Mouse (Mus musculus): ENCODE measurements at regions not wholly inside any gene's neighbourhood (a gene's known extent, or its start where the extent isn't known, plus 50 kb on each side); places are given as distances from the start of the nearest gene placed in this dataset.

GRCm38 (mm10) chr8:67143479-67143878, 283.5 kb downstream of the Naf1 start:
- H3K27ac ChIP-seq (replicated peaks; ENCODE audit: low read depth, low read length): no peak overlapping the region
- no peaks in the 10 kb centered on the region for H3K4me1 ChIP-seq (ENCODE audit: control insufficient read depth, insufficient read depth, low read length)
- ATAC-seq (replicated peaks; ENCODE audit: insufficient number of reproducible peaks, low FRiP score, low TSS enrichment, low read depth) (no peak), DNase-seq (ENCODE audit: low spot score) (peak; percentile 18)
- WGBS: 53% methylated on average over 4 of the region's 4 CpGs
- no peaks in the 10 kb centered on the region for H3K36me3 ChIP-seq (replicated peaks; ENCODE audit: control insufficient read depth, insufficient read depth, low read depth, low read length)
- H3K4me3 ChIP-seq (ENCODE audit: low read depth, low read length): no peak overlapping the region
- H3K9me3 ChIP-seq (replicated peaks; ENCODE audit: control insufficient read depth, low read length): no peaks in the 10 kb centered on the region
- no peak overlapping the region for H3K9ac ChIP-seq (replicated peaks; ENCODE audit: low read length)
- H3K27me3 ChIP-seq (ENCODE audit: control insufficient read depth, insufficient read depth, low read length): no peaks in the 10 kb centered on the region
- no peak overlapping the region for H3K4me2 ChIP-seq (ENCODE audit: low read depth, low read length)

GRCm38 (mm10) chr8:67181741-67182140, 321.7 kb downstream of the Naf1 start:
- DNase-seq (ENCODE audit: low spot score): no peak
- no peak for ATAC-seq (replicated peaks; ENCODE audit: insufficient number of reproducible peaks, low FRiP score, low TSS enrichment, low read depth)
- H3K9ac ChIP-seq (replicated peaks; ENCODE audit: low read length): no peak overlapping the region
- H3K4me1 ChIP-seq (ENCODE audit: control insufficient read depth, insufficient read depth, low read length): no peaks in the 10 kb centered on the region
- no peak overlapping the region for H3K4me3 ChIP-seq (ENCODE audit: low read depth, low read length)
- no peak overlapping the region for H3K4me2 ChIP-seq (ENCODE audit: low read depth, low read length)
- H3K27me3 ChIP-seq (ENCODE audit: control insufficient read depth, insufficient read depth, low read length): no peaks in the 10 kb centered on the region
- no peaks in the 10 kb centered on the region for H3K9me3 ChIP-seq (replicated peaks; ENCODE audit: control insufficient read depth, low read length)
- no peaks in the 10 kb centered on the region for H3K36me3 ChIP-seq (replicated peaks; ENCODE audit: control insufficient read depth, insufficient read depth, low read depth, low read length)
- no peak overlapping the region for H3K27ac ChIP-seq (replicated peaks; ENCODE audit: low read depth, low read length)
- WGBS: 87% methylated on average over 5 of the region's 5 CpGs

- Histone ChIP-seq H3K27me3 (ENCODE audit: control insufficient read depth, insufficient read depth, low read length) (no peaks in the 10 kb centered on the region), H3K4me1 (ENCODE audit: control insufficient read depth, insufficient read depth, low read length) (no peaks in the 10 kb centered on the region), H3K9ac (replicated peaks; ENCODE audit: low read length) (no peak overlapping the region), H3K4me2 (ENCODE audit: low read depth, low read length) (no peak overlapping the region), H3K36me3 (replicated peaks; ENCODE audit: control insufficient read depth, insufficient read depth, low read depth, low read length) (no peaks in the 10 kb centered on the region), H3K9me3 (replicated peaks; ENCODE audit: control insufficient read depth, low read length) (no peaks in the 10 kb centered on the region), H3K4me3 (ENCODE audit: low read depth, low read length) (no peak overlapping the region), H3K27ac (replicated peaks; ENCODE audit: low read depth, low read length) (no peak overlapping the region)
- ATAC-seq (replicated peaks; ENCODE audit: insufficient number of reproducible peaks, low FRiP score, low TSS enrichment, low read depth) (no peak), DNase-seq (ENCODE audit: low spot score) (no peak)
Observed at GRCm38 (mm10) chr8:67199213-67199612, 324.4 kb upstream of the Nat3 start.

GRCm38 (mm10) chr8:67206064-67206463, 317.6 kb upstream of the Nat3 start:
- Histone ChIP-seq H3K27ac (replicated peaks; ENCODE audit: low read depth, low read length) (no peak overlapping the region), H3K36me3 (replicated peaks; ENCODE audit: control insufficient read depth, insufficient read depth, low read depth, low read length) (no peaks in the 10 kb centered on the region), H3K9me3 (replicated peaks; ENCODE audit: control insufficient read depth, low read length) (no peaks in the 10 kb centered on the region), H3K4me1 (ENCODE audit: control insufficient read depth, insufficient read depth, low read length) (no peaks in the 10 kb centered on the region), H3K4me3 (ENCODE audit: low read depth, low read length) (no peak overlapping the region), H3K27me3 (ENCODE audit: control insufficient read depth, insufficient read depth, low read length) (no peaks in the 10 kb centered on the region), H3K4me2 (ENCODE audit: low read depth, low read length) (no peak overlapping the region), H3K9ac (replicated peaks; ENCODE audit: low read length) (no peak overlapping the region)
- 87% methylated on average over 1 of the region's 1 CpGs for WGBS
- DNase-seq (ENCODE audit: low spot score) (no peak), ATAC-seq (replicated peaks; ENCODE audit: insufficient number of reproducible peaks, low FRiP score, low TSS enrichment, low read depth) (no peak)

DNA sequence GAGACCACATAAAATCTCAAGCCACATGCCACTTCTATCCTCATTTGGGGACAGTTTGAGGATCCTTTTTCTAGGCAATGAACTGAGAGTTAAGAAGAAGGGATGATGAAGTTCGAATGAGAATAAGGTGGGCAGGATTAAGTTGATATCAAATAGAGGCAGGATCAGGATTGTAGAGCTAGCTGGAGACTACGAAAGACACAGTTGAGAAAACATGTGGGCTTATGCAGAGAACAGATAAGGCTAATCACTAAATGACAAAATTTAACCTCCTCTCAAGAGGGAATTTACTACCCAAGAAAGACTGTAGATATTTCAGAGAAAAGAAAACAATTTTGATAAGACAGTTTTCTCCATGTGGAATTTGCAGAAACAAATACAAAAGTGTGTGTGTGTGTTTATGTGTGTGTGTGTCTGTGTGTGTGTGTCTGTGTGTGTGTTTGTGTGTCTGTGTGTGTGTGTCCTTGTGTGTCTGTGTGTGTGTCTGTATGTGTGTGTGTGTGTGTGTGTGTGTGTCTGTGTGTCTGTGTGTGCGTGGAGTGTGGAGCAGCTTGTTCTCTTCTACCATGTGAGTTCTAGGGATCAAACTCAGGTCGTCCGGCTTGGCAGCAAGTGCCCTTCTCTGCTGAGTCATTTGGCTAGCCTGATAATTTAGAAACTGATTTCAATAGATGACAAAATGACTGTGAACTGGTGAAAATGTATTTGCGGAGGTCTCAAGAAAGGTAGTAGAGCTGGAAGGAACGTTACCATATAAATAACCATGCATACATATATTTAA, 291.5 kb upstream of the Nat3 start:
- Histone ChIP-seq H3K36me3 (replicated peaks; ENCODE audit: control insufficient read depth, insufficient read depth, low read depth, low read length) (no peaks in the 10 kb centered on the region), H3K4me3 (ENCODE audit: low read depth, low read length) (no peak overlapping the region), H3K27ac (replicated peaks; ENCODE audit: low read depth, low read length) (no peak overlapping the region), H3K9me3 (replicated peaks; ENCODE audit: control insufficient read depth, low read length) (no peaks in the 10 kb centered on the region), H3K4me2 (ENCODE audit: low read depth, low read length) (no peak overlapping the region), H3K9ac (replicated peaks; ENCODE audit: low read length) (no peak overlapping the region), H3K27me3 (ENCODE audit: control insufficient read depth, insufficient read depth, low read length) (no peaks in the 10 kb centered on the region), H3K4me1 (ENCODE audit: control insufficient read depth, insufficient read depth, low read length) (no peaks in the 10 kb centered on the region)
- no peak for DNase-seq (ENCODE audit: low spot score)
- ATAC-seq (replicated peaks; ENCODE audit: insufficient number of reproducible peaks, low FRiP score, low TSS enrichment, low read depth): no peak
- WGBS: 82% methylated on average over 7 of the region's 7 CpGs

GRCm38 (mm10) chr8:67238934-67239333, 284.7 kb upstream of the Nat3 start:
- H3K4me3 ChIP-seq (ENCODE audit: low read depth, low read length): no peak overlapping the region
- H3K36me3 ChIP-seq (replicated peaks; ENCODE audit: control insufficient read depth, insufficient read depth, low read depth, low read length): no peaks in the 10 kb centered on the region
- no peaks in the 10 kb centered on the region for H3K4me1 ChIP-seq (ENCODE audit: control insufficient read depth, insufficient read depth, low read length)
- no peak overlapping the region for H3K4me2 ChIP-seq (ENCODE audit: low read depth, low read length)
- H3K27me3 ChIP-seq (ENCODE audit: control insufficient read depth, insufficient read depth, low read length): no peaks in the 10 kb centered on the region
- H3K27ac ChIP-seq (replicated peaks; ENCODE audit: low read depth, low read length): no peak overlapping the region
- WGBS: 77% methylated on average over 1 of the region's 1 CpGs
- no peaks in the 10 kb centered on the region for H3K9me3 ChIP-seq (replicated peaks; ENCODE audit: control insufficient read depth, low read length)
- DNase-seq (ENCODE audit: low spot score) (no peak), ATAC-seq (replicated peaks; ENCODE audit: insufficient number of reproducible peaks, low FRiP score, low TSS enrichment, low read depth) (no peak)
- H3K9ac ChIP-seq (replicated peaks; ENCODE audit: low read length): no peak overlapping the region

DNA sequence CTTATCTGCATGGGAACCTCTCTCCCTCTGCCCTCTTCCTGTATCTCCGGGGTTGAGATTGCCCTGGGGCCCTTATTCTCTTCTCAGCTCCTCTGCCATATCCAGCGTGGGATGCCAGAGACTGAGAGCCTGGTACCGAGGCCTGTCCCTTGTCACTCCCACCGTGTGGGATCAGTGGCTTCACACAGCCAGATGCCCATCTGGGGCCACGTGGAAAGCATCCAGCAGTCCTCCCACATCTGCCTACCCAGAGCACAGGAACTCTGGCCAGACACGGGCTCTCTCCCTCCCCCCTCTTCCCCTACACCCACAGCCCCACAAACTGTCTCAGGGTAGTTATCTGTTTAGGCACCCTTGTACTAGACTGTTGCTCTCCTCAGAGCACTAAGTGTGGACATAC, 244.9 kb upstream of the Nat3 start:
- H3K4me1 ChIP-seq (ENCODE audit: control insufficient read depth, insufficient read depth, low read length): no peaks in the 10 kb centered on the region
- WGBS: 41% methylated on average over 6 of the region's 6 CpGs
- ATAC-seq (replicated peaks; ENCODE audit: insufficient number of reproducible peaks, low FRiP score, low TSS enrichment, low read depth): no peak
- no peak for DNase-seq (ENCODE audit: low spot score)
- H3K36me3 ChIP-seq (replicated peaks; ENCODE audit: control insufficient read depth, insufficient read depth, low read depth, low read length): no peaks in the 10 kb centered on the region
- no peaks in the 10 kb centered on the region for H3K9me3 ChIP-seq (replicated peaks; ENCODE audit: control insufficient read depth, low read length)
- no peak overlapping the region for H3K4me3 ChIP-seq (ENCODE audit: low read depth, low read length)
- no peak overlapping the region for H3K9ac ChIP-seq (replicated peaks; ENCODE audit: low read length)
- H3K27ac ChIP-seq (replicated peaks; ENCODE audit: low read depth, low read length): no peak overlapping the region
- no peaks in the 10 kb centered on the region for H3K27me3 ChIP-seq (ENCODE audit: control insufficient read depth, insufficient read depth, low read length)
- H3K4me2 ChIP-seq (ENCODE audit: low read depth, low read length): no peak overlapping the region

- H3K4me1 ChIP-seq (ENCODE audit: control insufficient read depth, insufficient read depth, low read length): no peaks in the 10 kb centered on the region
- no peaks in the 10 kb centered on the region for H3K9me3 ChIP-seq (replicated peaks; ENCODE audit: control insufficient read depth, low read length)
- H3K4me2 ChIP-seq (ENCODE audit: low read depth, low read length): no peak overlapping the region
- H3K27ac ChIP-seq (replicated peaks; ENCODE audit: low read depth, low read length): no peak overlapping the region
- no peaks in the 10 kb centered on the region for H3K36me3 ChIP-seq (replicated peaks; ENCODE audit: control insufficient read depth, insufficient read depth, low read depth, low read length)
- no peaks in the 10 kb centered on the region for H3K27me3 ChIP-seq (ENCODE audit: control insufficient read depth, insufficient read depth, low read length)
- DNase-seq (ENCODE audit: low spot score) (no peak), ATAC-seq (replicated peaks; ENCODE audit: insufficient number of reproducible peaks, low FRiP score, low TSS enrichment, low read depth) (no peak)
- H3K9ac ChIP-seq (replicated peaks; ENCODE audit: low read length): no peak overlapping the region
- no peak overlapping the region for H3K4me3 ChIP-seq (ENCODE audit: low read depth, low read length)
Observed at GRCm38 (mm10) chr8:67279449-67279848, 244.2 kb upstream of the Nat3 start.

All from embryonic facial prominence, embryonic 11.5 days (tissue).